Mouse (Mus musculus): Measurements from ENCODE around the gene Rnf220.

GRCm38 (mm10) chr4:117321011-117321410 is 175.8 kb downstream of the Rnf220 start:
- TF ChIP-seq CTCF (IDR thresholded peaks at IDR 0.05) = no peak
- no peak for TF ChIP-seq EP300 (IDR thresholded peaks at IDR 0.05)

All from lung, postnatal 0 days (tissue).